Mouse (Mus musculus) layer of hippocampus, adult 2 months (tissue): ENCODE measurements around the gene 9030612E09Rik. TPM values are rescaled to one million over a fixed set of nuclear protein-coding genes. Genes with fewer than 3 reads are reported as not detected.

ENCODE experiments used
- DNase-seq, 2 experiments: peaks; one replicate each; pipeline ENCODE4 v3.0.0; 2022; ENCODE audit warnings: low spot score in 2 of 2
- H3K27ac ChIP-seq: fragments of 200-600 bp; 2 replicates; pipeline ENCODE4 v1.8.1; 2022
- H3K4me3 ChIP-seq: fragments of 200-600 bp; 2 replicates; pipeline ENCODE4 v1.8.1; 2022; ENCODE audit warnings: mild to moderate bottlenecking
- CTCF ChIP-seq: fragments of 200-600 bp; conservative IDR thresholded peaks from 2 replicates; pipeline ENCODE4 v1.8.1; 2022; ENCODE audit warnings: antibody characterized with exemption, mild to moderate bottlenecking, moderate library complexity
- long read RNA-seq, 2 experiments: library from polyadenylated mRNA; stranded (forward); transcript quantifications; one replicate each; pipeline ENCODE4 v2.0.0; 2021; ENCODE audit warnings: borderline mapping rate in 2 of 2
- total RNA-seq, 2 experiments: library from RNA; stranded (reverse); gene quantifications; 2 replicates each; pipeline ENCODE4 v1.2.3; 2021

The 9030612E09Rik gene
- 1 to 10 TPM; 1.8 to 2.1 TPM for total RNA-seq
- long read RNA-seq, experiment 1 = 0 reads
- long read RNA-seq, experiment 2, partial matches to known transcripts = 0 of 3 reads
- long read RNA-seq, experiment 2, other reads (novel, unspliced or antisense) = 0 of 3 reads

DNA sequence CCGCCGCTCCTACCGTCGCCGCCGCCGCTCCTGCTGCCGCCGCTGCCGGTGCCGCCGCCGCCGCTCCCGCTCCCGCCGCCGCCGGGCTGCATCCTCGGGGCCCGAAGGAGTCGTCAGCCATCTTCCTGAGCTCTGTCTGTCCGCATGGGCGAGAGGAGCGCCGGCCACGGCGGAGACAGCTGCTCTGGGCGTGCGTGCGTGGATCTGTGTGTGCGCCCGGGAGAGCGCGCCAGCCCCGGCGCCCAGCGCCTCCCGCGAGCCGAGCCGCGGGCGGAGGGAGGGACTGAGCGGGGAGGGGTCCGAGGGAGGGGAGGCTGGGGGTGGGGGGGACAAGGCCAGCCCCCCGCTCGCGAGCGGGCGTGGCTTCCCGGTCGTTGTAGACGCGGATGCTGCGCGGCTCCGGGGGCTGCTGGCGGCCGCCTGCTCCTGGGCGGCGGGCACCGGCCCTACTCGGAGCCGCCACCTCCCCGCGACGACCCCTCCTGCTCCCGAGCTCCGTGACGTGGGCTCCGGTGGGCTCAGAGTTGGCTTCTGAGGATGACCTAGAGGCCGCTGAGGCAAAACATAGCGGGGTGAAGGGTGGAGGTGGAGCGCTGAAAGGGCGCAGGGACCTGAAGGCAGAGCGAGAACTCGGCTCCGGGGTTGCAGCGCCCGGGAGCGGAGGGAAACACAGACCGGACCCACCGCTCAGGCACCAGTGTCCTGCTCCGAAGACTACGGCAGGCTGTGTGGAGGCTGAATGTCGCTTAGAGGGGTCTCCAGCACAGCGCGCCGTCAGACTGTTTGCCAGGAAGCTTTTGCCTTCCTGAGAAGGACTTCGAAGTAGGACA is at the start of gene 9030612E09Rik, which contains the start of gene Sobp:
Gene 9030612E09Rik, plus strand, starts transcription at position 379 of the 830 bp plus-strand sequence.
Gene Sobp, minus strand, starts transcription at position 205 of the 830 bp plus-strand sequence.
- Histone ChIP-seq H3K4me3 (peak within 1 kb of the TSS; percentile 91), H3K27ac (peak within 1 kb of the TSS; percentile 95)
- no peak for TF ChIP-seq CTCF
- peak; percentile 78 to 80 for DNase-seq

GRCm38 (mm10) chr10:43128750-43129149 is 45.8 kb upstream of the 9030612E09Rik start:
- TF ChIP-seq CTCF = no peak
- Histone ChIP-seq H3K4me3 (no peak overlapping the region), H3K27ac (no peak overlapping the region)
- DNase-seq = no peak

DNA sequence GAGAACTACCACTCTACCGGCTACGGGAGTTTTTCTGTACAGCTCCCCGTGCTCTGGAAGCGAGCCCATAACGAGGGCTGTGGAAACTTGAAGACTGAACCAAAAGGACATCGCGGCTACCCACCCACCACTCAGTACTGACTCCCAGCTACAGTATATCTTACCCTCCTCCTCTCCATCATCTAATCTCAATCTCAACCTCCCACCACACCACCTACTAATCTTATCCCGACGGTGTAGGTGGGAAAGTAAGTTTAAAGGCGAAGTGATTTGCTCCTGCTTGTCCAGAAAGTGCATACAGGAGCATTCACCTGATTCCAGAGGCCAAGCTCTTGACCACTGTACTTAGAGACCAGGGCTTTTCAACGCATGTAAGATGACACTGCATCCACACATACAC is 40.5 kb upstream of the 9030612E09Rik start:
- no peak for DNase-seq
- Histone ChIP-seq H3K27ac (no peak overlapping the region), H3K4me3 (no peak overlapping the region)
- TF ChIP-seq CTCF = no peak

- Histone ChIP-seq H3K27ac (no peak overlapping the region), H3K4me3 (no peak overlapping the region)
- TF ChIP-seq CTCF = no peak
- DNase-seq = no peak
Observed at GRCm38 (mm10) chr10:43143173-43143572, 31.3 kb upstream of the 9030612E09Rik start.

- DNase-seq = no peak
- Histone ChIP-seq H3K4me3 (no peak overlapping the region), H3K27ac (no peak overlapping the region)
- TF ChIP-seq CTCF = no peak
Observed at GRCm38 (mm10) chr10:43148456-43148855, 26.0 kb upstream of the 9030612E09Rik start.

GRCm38 (mm10) chr10:43152643-43153042 is 21.9 kb upstream of the 9030612E09Rik start:
- H3K27ac ChIP-seq = no peak overlapping the region
- H3K4me3 ChIP-seq = no peak overlapping the region
- TF ChIP-seq CTCF = no peak
- no peak for DNase-seq

DNA sequence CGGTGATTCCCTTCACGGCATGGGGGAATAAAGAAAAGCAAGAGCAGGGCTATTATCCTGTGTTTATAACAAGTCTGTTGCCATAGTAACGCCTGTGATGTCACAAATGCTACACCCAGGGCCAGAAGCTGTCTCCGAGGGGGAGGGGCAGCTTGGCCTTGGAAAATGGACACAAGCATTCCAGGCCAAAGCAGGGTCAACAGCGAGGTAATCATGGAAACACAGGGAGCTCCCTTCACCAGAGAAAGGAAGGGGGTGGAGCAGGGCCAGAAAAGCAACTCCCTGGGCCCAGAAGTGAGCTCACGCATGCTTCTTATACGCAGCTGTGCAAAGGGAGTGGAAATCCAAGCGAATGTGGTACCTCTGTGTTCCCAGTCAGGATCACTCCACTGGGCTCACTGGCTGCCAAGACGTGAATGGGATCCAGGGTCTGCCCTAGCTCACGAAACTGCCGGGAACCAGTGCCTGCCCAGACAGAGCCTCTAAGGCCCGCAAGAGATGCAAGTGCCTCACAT is 19.4 kb upstream of the 9030612E09Rik start:
- TF ChIP-seq CTCF = no peak
- Histone ChIP-seq H3K4me3 (no peak overlapping the region; the same call in 1 of the 2 replicates), H3K27ac (peak overlapping the region; percentile 33; the same call in 1 of the 2 replicates)
- no peak for DNase-seq

DNA sequence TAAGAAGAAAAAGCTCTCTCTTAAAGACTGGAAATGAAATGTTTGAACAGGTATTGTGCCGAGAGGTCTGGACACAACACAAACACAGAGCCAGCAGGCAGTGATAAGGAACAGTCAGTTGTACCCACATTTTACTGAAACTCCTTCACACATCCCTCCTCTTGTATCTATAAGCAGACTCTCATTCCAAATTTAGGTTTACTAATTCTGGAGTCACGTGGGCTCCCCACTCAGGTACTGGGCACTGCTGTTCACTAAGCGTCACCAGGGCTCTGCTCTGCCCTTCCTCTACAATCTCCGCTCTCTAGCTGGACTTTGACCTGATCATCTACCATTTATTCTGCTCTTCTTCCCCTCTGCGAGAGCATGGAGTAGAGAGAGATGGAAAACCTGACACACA is 15.6 kb upstream of the 9030612E09Rik start:
- no peak overlapping the region for H3K27ac ChIP-seq
- H3K4me3 ChIP-seq = no peak overlapping the region
- no peak for TF ChIP-seq CTCF
- no peak for DNase-seq

DNA sequence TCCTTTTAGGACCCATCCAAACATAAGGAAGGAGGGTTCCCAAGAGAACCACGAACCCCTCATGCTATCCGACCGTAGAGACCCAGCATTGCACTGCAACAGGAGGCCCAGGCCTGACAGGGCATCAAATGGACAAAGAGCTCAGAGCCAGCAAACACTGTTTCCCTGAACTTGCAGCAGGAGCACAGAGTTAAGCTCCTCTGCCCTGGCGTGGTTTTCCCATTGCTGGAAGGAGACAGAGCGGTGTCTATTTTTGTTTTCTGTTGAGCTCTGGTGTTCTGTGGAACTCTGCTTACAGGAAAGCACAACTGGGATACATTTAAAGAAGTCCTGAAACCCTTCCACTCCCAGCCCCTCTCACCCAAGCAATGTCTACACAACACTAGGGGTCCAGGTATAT is 15.2 kb upstream of the 9030612E09Rik start:
- no peak for DNase-seq
- TF ChIP-seq CTCF = no peak
- Histone ChIP-seq H3K4me3 (no peak overlapping the region), H3K27ac (no peak overlapping the region)

DNA sequence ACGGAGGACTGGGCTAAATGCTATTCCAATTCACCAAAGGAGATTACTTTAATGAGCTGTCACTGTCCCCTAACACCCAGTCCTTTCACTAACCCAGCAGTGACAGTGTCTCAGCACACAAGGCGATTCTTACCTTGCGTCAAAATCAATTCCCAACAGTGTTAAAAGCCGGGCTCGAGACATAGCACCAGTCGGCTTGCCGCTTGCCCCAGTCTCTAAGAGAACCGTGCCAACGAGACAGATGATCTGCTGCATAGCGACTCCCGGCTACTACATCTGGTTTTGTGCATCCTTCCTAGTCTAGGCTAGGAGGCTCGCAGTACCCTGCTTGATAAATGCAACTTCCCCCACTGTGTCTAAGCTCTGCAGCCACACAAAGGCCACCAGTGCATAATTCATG is 12.2 kb upstream of the 9030612E09Rik start:
- no peak for DNase-seq
- no peak overlapping the region for H3K27ac ChIP-seq
- TF ChIP-seq CTCF = no peak
- no peak overlapping the region for H3K4me3 ChIP-seq

- no peak for DNase-seq
- no peak for TF ChIP-seq CTCF
- no peak overlapping the region for H3K4me3 ChIP-seq
- H3K27ac ChIP-seq = peak overlapping the region; percentile 28; the same call in 1 of the 2 replicates
Observed at GRCm38 (mm10) chr10:43164406-43164805, 10.1 kb upstream of the 9030612E09Rik start.

DNA sequence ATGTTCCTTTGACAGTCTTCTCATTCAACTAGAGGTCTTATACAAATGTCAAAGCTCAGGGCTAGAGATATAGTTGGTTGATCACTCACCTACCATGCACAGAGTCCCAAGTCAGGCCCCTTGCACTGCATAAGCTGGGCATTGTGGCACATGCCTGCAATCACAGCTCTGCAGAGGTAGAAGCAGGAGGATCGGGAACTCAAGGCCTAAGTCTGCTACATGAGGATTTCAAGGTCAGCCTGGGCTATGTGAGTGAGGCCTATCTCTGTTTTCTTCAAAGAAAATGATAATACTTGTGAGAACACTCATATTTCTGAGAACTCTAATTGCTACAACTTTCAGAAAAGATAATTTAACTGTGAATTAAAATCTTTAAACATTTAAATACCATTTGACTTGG is 8.4 kb upstream of the 9030612E09Rik start:
- no peak for TF ChIP-seq CTCF
- no peak for DNase-seq
- Histone ChIP-seq H3K27ac (no peak overlapping the region), H3K4me3 (no peak overlapping the region)

GRCm38 (mm10) chr10:43166817-43167216 is 7.7 kb upstream of the 9030612E09Rik start:
- peak; percentile 61 for TF ChIP-seq CTCF
- Histone ChIP-seq H3K27ac (no peak overlapping the region), H3K4me3 (no peak overlapping the region)
- DNase-seq = no peak
